Mouse (Mus musculus) heart, adult 2 months (tissue): ENCODE data around the gene Kcnk3. TPM values are rescaled to one million over a fixed set of nuclear protein-coding genes. Genes with fewer than 3 reads are reported as not detected.
A peak's percentile ranks its signal among the peaks of the same experiment; 100 is the strongest.

Experiments
- DNase-seq, 2 experiments: peaks; one replicate each; pipeline ENCODE4 v3.0.0; 2021
- H3K27ac ChIP-seq: fragments of 200-600 bp; 2 replicates; pipeline ENCODE4 v1.8.1; 2022
- H3K27me3 ChIP-seq: fragments of 200-500 bp; 2 replicates; pipeline ENCODE4 v1.6.1; 2012; ENCODE audit warnings: mild to moderate bottlenecking, low read length, inconsistent platforms, mixed read lengths; ENCODE audit not compliant: control insufficient read depth, insufficient read depth
- H3K36me3 ChIP-seq: fragments of 200-500 bp; 2 replicates; pipeline ENCODE4 v1.6.1; 2012; ENCODE audit warnings: low read length, inconsistent platforms; ENCODE audit not compliant: control insufficient read depth, insufficient read depth
- H3K4me1 ChIP-seq: fragments of 200-500 bp; 2 replicates; pipeline ENCODE4 v1.6.1; 2011; ENCODE audit warnings: low read length; ENCODE audit not compliant: control insufficient read depth, insufficient read depth
- H3K4me3 ChIP-seq: fragments of 200-600 bp; 2 replicates; pipeline ENCODE4 v1.8.1; 2022
- H3K79me2 ChIP-seq: fragments of 200-500 bp; replicated peaks from 2 replicates; pipeline ENCODE4 v1.6.1; 2012; ENCODE audit warnings: mild to moderate bottlenecking, inconsistent platforms, low read length, moderate library complexity, mixed read lengths; ENCODE audit not compliant: control insufficient read depth, insufficient read depth
- H3K9ac ChIP-seq: fragments of 200-500 bp; 2 replicates; pipeline ENCODE4 v1.6.1; 2012; ENCODE audit warnings: low read depth, mild to moderate bottlenecking, control low read depth, inconsistent platforms, low read length, mixed read lengths
- CTCF ChIP-seq: fragments of 200-600 bp; IDR thresholded peaks from 2 replicates; pipeline ENCODE4 v1.8.1; 2022; ENCODE audit warnings: antibody characterized with exemption, mild to moderate bottlenecking, moderate library complexity
- EP300 ChIP-seq: fragments of 200-500 bp; IDR thresholded peaks from 2 replicates; pipeline ENCODE4 v1.6.1; 2011; ENCODE audit warnings: low read depth, low read length, control low read depth; ENCODE audit not compliant: insufficient read depth
- POLR2A ChIP-seq: fragments of 200-500 bp; IDR thresholded peaks from 2 replicates; pipeline ENCODE4 v1.6.1; 2011; ENCODE audit warnings: mild to moderate bottlenecking, low read depth, low read length, control low read depth; ENCODE audit not compliant: insufficient read depth
- WGBS: fragments of 180-500 bp; shearing (Covaris S2); methylation state at CpG from one replicate; pipeline ENCODE4 v1.1.7; 2018; 5-methylcytosine and 5-hydroxymethylcytosine counted together
- intact Hi-C: fragments of 180-260 bp; cut with DNase I; formaldehyde crosslinking; loops from one replicate; pipeline ENCODE4 v1.15.1; 2025
- polyA plus RNA-seq: library from polyadenylated mRNA; depleted of rRNA; stranded (reverse); fragments of >200 nt; gene quantifications from 2 replicates; pipeline ENCODE4 v1.2.3, GENCODE M21; 2012
- total RNA-seq, 2 experiments: library from RNA; stranded (reverse); gene quantifications; 2 replicates each; pipeline ENCODE4 v1.2.3; 2021

Gene Kcnk3
- total and polyA plus RNA-seq, 3 experiments = 259 to 432 (median 300) TPM

GRCm38 (mm10) chr5:30620567-30620966 lies 32.6 kb downstream of the Kcnk3 start:
- peaks cover 5% of the 10 kb centered on the region; the same call in 1 of the 2 replicates for H3K27me3 ChIP-seq
- no peaks in the 10 kb centered on the region for H3K79me2 ChIP-seq
- no peak for DNase-seq
- intact Hi-C loops = no loop called here
- H3K36me3 ChIP-seq = no peaks in the 10 kb centered on the region; the same call in 1 of the 2 replicates
- no peak overlapping the region for H3K27ac ChIP-seq
- H3K9ac ChIP-seq = no peak overlapping the region
- no peak for TF ChIP-seq EP300
- no peak for TF ChIP-seq CTCF
- no peak for TF ChIP-seq POLR2A
- 98% methylated on average over 20 of the region's 20 CpGs for WGBS
- peaks cover 4% of the 10 kb centered on the region; the same call in 1 of the 2 replicates for H3K4me1 ChIP-seq
- H3K4me3 ChIP-seq = no peak overlapping the region

- H3K27me3 ChIP-seq = peaks cover 5% of the 10 kb centered on the region; the same call in 1 of the 2 replicates
- H3K9ac ChIP-seq = no peak overlapping the region
- H3K4me3 ChIP-seq = no peak overlapping the region
- DNase-seq = no peak
- no peak overlapping the region for H3K27ac ChIP-seq
- H3K79me2 ChIP-seq = no peaks in the 10 kb centered on the region
- no peaks in the 10 kb centered on the region for H3K36me3 ChIP-seq
- intact Hi-C loops = no loop called here
- peaks cover 4% of the 10 kb centered on the region; the same call in 1 of the 2 replicates for H3K4me1 ChIP-seq
- TF ChIP-seq CTCF = no peak
- TF ChIP-seq POLR2A = no peak
- no peak for TF ChIP-seq EP300
- 94% methylated on average over 9 of the region's 9 CpGs for WGBS
These were observed 33.3 kb downstream of the Kcnk3 start for GRCm38 (mm10) chr5:30621211-30621790.

DNA sequence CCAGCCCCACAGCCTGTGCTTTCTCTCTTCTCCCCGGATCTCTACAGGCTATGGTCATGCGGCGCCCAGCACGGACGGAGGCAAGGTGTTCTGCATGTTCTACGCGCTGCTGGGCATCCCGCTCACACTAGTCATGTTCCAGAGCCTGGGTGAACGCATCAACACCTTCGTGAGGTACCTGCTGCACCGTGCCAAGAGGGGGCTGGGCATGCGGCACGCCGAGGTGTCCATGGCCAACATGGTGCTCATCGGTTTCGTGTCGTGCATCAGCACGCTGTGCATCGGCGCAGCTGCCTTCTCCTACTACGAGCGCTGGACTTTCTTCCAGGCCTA lies 33.8 kb downstream of the Kcnk3 start:
- Histone ChIP-seq H3K27ac (no peak overlapping the region), H3K27me3 (peaks cover 5% of the 10 kb centered on the region; the same call in 1 of the 2 replicates), H3K79me2 (no peaks in the 10 kb centered on the region), H3K36me3 (no peaks in the 10 kb centered on the region), H3K4me1 (peaks cover 4% of the 10 kb centered on the region; the same call in 1 of the 2 replicates), H3K9ac (no peak overlapping the region), H3K4me3 (no peak overlapping the region; the same call in 1 of the 2 replicates)
- intact Hi-C loops = no loop called here
- 75% methylated on average over 22 of the region's 22 CpGs for WGBS
- TF ChIP-seq POLR2A (no peak), EP300 (no peak), CTCF (no peak)
- DNase-seq = no peak

DNA sequence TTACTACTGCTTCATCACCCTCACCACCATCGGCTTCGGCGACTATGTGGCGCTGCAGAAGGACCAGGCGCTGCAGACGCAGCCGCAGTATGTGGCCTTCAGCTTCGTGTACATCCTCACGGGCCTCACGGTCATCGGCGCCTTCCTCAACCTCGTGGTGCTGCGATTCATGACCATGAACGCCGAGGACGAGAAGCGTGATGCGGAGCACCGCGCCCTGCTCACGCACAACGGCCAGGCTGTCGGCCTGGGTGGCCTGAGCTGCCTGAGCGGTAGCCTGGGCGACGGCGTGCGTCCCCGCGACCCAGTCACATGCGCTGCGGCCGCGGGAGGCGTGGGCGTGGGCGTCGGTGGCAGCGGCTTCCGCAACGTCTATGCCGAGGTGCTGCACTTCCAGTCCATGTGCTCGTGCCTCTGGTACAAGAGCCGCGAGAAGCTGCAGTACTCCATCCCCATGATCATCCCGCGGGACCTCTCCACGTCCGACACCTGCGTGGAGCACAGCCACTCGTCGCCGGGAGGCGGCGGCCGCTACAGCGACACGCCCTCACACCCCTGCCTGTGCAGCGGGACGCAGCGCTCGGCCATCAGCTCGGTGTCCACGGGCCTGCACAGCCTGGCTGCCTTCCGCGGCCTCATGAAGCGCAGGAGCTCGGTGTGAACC lies 34.3 kb downstream of the Kcnk3 start:
- TF ChIP-seq EP300 (no peak), CTCF (no peak; the same call in 1 of the 2 replicates), POLR2A (no peak)
- Histone ChIP-seq H3K4me1 (peaks cover 3% of the 10 kb centered on the region; the same call in 1 of the 2 replicates), H3K27me3 (peaks cover 5% of the 10 kb centered on the region; the same call in 1 of the 2 replicates)

GRCm38 (mm10) chr5:30622841-30623185 lies 34.8 kb downstream of the Kcnk3 start:
- H3K27ac ChIP-seq = no peak overlapping the region
- DNase-seq = no peak
- intact Hi-C loops = no loop called here
- H3K9ac ChIP-seq = no peak overlapping the region
- H3K4me1 ChIP-seq = peaks cover 6% of the 10 kb centered on the region; the same call in 1 of the 2 replicates
- H3K79me2 ChIP-seq = no peaks in the 10 kb centered on the region
- WGBS = 31% methylated on average over 10 of the region's 10 CpGs
- peaks cover 5% of the 10 kb centered on the region; the same call in 1 of the 2 replicates for H3K27me3 ChIP-seq
- TF ChIP-seq POLR2A (no peak), EP300 (no peak), CTCF (no peak)
- H3K36me3 ChIP-seq = no peaks in the 10 kb centered on the region
- H3K4me3 ChIP-seq = no peak overlapping the region; the same call in 1 of the 2 replicates

More for the DNA sequence above, 34.3 kb downstream of the Kcnk3 start:
- Histone ChIP-seq H3K79me2 (no peaks in the 10 kb centered on the region), H3K9ac (no peak overlapping the region), H3K36me3 (no peaks in the 10 kb centered on the region), H3K4me3 (peak overlapping the region; percentile 0; the same call in 1 of the 2 replicates), H3K27ac (no peak overlapping the region)
- WGBS = 24% methylated on average over 69 of the region's 69 CpGs
- peak in 1 of 2 experiments; percentile 33 for DNase-seq
- intact Hi-C loops = no loop called here

DNA sequence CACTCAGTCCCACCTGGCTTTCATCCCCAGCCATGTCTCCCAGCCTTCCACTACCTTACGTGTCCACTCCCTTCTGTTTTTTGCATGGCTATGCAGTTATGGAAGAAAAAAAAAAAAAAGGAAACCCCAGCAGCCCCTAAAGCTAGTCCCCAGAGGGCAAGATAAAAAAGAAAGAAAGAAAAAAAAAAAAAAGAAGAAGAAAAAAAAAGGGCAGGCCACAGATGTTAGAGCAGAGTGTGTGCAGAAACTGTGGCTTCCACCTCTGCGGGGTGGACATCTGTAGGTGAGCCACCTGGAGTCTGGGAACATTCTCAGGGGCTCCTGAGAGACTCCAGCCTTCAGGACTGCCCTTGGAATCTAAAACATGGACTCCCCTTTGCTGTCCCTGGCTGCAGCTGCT lies 35.4 kb downstream of the Kcnk3 start:
- Histone ChIP-seq H3K4me1 (peaks cover 3% of the 10 kb centered on the region; the same call in 1 of the 2 replicates), H3K79me2 (no peaks in the 10 kb centered on the region), H3K9ac (no peak overlapping the region), H3K27me3 (peaks cover 5% of the 10 kb centered on the region; the same call in 1 of the 2 replicates), H3K36me3 (no peaks in the 10 kb centered on the region), H3K4me3 (no peak overlapping the region), H3K27ac (no peak overlapping the region)
- intact Hi-C loops = no loop called here
- TF ChIP-seq CTCF (no peak), EP300 (no peak), POLR2A (no peak)
- no peak for DNase-seq
- 67% methylated on average over 2 of the region's 2 CpGs for WGBS
